Mouse (Mus musculus) ES-Bruce4 (cell line): ENCODE results near the gene Cd34. TPM values are rescaled to one million over a fixed set of nuclear protein-coding genes. Genes with fewer than 3 reads are reported as not detected.

ENCODE experiments used
- H3K27ac ChIP-seq: 2 replicates; pipeline ENCODE4 v1.5.1; 2012; ENCODE audit warnings: low read length, inconsistent platforms; ENCODE audit not compliant: insufficient read depth
- H3K27me3 ChIP-seq: 2 replicates; pipeline ENCODE4 v1.6.1; 2012; ENCODE audit warnings: mild to moderate bottlenecking, low read length, inconsistent platforms; ENCODE audit not compliant: control insufficient read depth, poor library complexity, insufficient read depth, severe bottlenecking
- H3K36me3 ChIP-seq: 2 replicates; pipeline ENCODE4 v1.6.1; 2012; ENCODE audit warnings: inconsistent platforms, mild to moderate bottlenecking, low read length, moderate library complexity; ENCODE audit not compliant: control insufficient read depth, poor library complexity, insufficient read depth, severe bottlenecking
- H3K4me1 ChIP-seq: one replicate; pipeline ENCODE4 v1.8.1; 2011; ENCODE audit warnings: low read length; ENCODE audit not compliant: control insufficient read depth, insufficient read depth
- H3K4me3 ChIP-seq: 2 replicates; pipeline ENCODE4 v1.5.1; 2011; ENCODE audit warnings: low read depth, mild to moderate bottlenecking, low read length
- H3K9ac ChIP-seq: 2 replicates; pipeline ENCODE4 v1.6.1; 2012; ENCODE audit warnings: low read depth, mild to moderate bottlenecking, inconsistent platforms; ENCODE audit not compliant: poor library complexity, severe bottlenecking
- H3K9me3 ChIP-seq: replicated peaks from 2 replicates; pipeline ENCODE4 v1.6.1; 2012; ENCODE audit warnings: mild to moderate bottlenecking, low read length, inconsistent platforms; ENCODE audit not compliant: control insufficient read depth, poor library complexity, insufficient read depth, severe bottlenecking
- CTCF ChIP-seq: IDR thresholded peaks from one replicate; pipeline ENCODE4 v1.8.1; 2011; ENCODE audit warnings: low read depth, low read length
- EP300 ChIP-seq: IDR thresholded peaks from 2 replicates; pipeline ENCODE4 v1.6.1; 2011; ENCODE audit warnings: low read depth, low read length; ENCODE audit not compliant: insufficient read depth
- POLR2A ChIP-seq: IDR thresholded peaks from one replicate; pipeline ENCODE4 v1.8.1; 2011; ENCODE audit warnings: low read length; ENCODE audit not compliant: insufficient read depth
- polyA plus RNA-seq: library from polyadenylated mRNA; stranded (reverse); fragments of >200 nt; gene quantifications from 2 replicates; pipeline ENCODE4 v1.2.4, GENCODE M21; 2011; ENCODE audit warnings: low read depth; ENCODE audit not compliant: missing spikeins, insufficient read depth, insufficient read length

Gene Cd34
- 0.52 and 0.70 TPM in 2 replicates for polyA plus RNA-seq

DNA sequence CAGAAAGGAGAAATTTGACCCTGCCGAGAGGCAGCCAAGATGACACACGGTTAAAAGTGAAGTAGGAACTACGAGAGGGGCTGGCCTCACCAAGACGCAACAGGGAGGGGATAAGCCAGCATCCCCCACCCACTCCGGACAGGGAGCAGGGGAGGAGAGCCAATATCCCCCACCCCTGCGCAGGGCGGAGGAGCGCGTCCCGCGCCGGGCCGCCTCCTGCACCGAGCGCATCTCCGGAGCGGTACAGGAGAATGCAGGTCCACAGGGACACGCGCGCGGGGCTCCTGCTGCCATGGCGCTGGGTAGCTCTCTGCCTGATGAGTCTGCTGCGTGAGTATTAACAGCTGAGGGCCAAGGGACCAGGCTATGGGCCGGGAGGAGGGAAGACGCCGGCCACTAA, at the start of gene Cd34:
TSS of gene Cd34 (plus strand) at position 105 of the 400 bp plus-strand sequence.
- 0 out of 2 replicates have a peak, but pooled peaks cover 4% of the 10 kb centered on the region for H3K27me3 ChIP-seq
- H3K9ac ChIP-seq: peak within 1 kb of the TSS; percentile 16; the same call in 1 of the 2 replicates
- H3K27ac ChIP-seq: no peak within 1 kb of the TSS
- no peaks in the 10 kb centered on the region for H3K36me3 ChIP-seq
- TF ChIP-seq CTCF: no peak
- no peak for TF ChIP-seq POLR2A
- no peak for TF ChIP-seq EP300
- no peaks in the 10 kb centered on the region for H3K9me3 ChIP-seq
- H3K4me3 ChIP-seq: peak within 1 kb of the TSS; percentile 67
- no peaks in the 10 kb centered on the region for H3K4me1 ChIP-seq

DNA sequence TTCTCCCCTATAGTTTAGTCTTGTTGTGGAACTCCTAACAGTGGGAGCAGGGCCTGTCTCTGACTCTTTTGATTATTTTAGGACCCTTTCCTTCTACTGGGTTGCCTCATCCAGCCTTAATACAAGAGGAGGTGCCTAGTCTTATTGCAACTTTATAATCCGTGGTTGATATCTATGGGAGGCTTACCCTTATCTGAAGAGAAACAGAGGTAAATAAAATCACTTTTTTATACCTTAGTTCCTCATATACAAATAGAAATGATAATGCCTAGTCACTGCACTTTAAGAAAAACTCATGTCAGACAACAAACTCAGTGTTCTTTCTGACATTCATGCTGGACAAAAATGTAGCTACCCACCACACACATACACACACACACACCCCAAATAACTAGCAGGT, 44.1 kb upstream of the Cd34 start:
- H3K27ac ChIP-seq: no peak overlapping the region
- TF ChIP-seq POLR2A: no peak
- TF ChIP-seq CTCF: no peak
- TF ChIP-seq EP300: no peak

GRCm38 (mm10) chr1:194895287-194895686, 43.3 kb upstream of the Cd34 start:
- Histone ChIP-seq H3K4me3 (no peak overlapping the region), H3K27me3 (no peaks in the 10 kb centered on the region), H3K9ac (no peak overlapping the region), H3K27ac (no peak overlapping the region), H3K36me3 (no peaks in the 10 kb centered on the region), H3K9me3 (no peaks in the 10 kb centered on the region), H3K4me1 (no peaks in the 10 kb centered on the region)
- TF ChIP-seq EP300 (no peak), CTCF (no peak), POLR2A (no peak)

More for the DNA sequence above, 44.1 kb upstream of the Cd34 start:
- Histone ChIP-seq H3K4me1 (no peaks in the 10 kb centered on the region), H3K27me3 (no peaks in the 10 kb centered on the region), H3K36me3 (no peaks in the 10 kb centered on the region), H3K4me3 (no peak overlapping the region), H3K9ac (no peak overlapping the region), H3K9me3 (no peaks in the 10 kb centered on the region)

- H3K9ac ChIP-seq: no peak overlapping the region
- no peaks in the 10 kb centered on the region for H3K4me1 ChIP-seq
- TF ChIP-seq POLR2A (no peak), CTCF (no peak), EP300 (no peak)
- no peaks in the 10 kb centered on the region for H3K9me3 ChIP-seq
- no peaks in the 10 kb centered on the region for H3K36me3 ChIP-seq
- no peak overlapping the region for H3K27ac ChIP-seq
- H3K4me3 ChIP-seq: no peak overlapping the region
- no peaks in the 10 kb centered on the region for H3K27me3 ChIP-seq
These were observed 37.5 kb upstream of the Cd34 start for GRCm38 (mm10) chr1:194901075-194901474.

- no peaks in the 10 kb centered on the region for H3K9me3 ChIP-seq
- H3K9ac ChIP-seq: no peak overlapping the region
- H3K27me3 ChIP-seq: no peaks in the 10 kb centered on the region
- no peak overlapping the region for H3K4me3 ChIP-seq
- no peaks in the 10 kb centered on the region for H3K36me3 ChIP-seq
- no peaks in the 10 kb centered on the region for H3K4me1 ChIP-seq
- H3K27ac ChIP-seq: no peak overlapping the region
- no peak for TF ChIP-seq EP300
- TF ChIP-seq POLR2A: no peak
- no peak for TF ChIP-seq CTCF
These were observed 36.8 kb upstream of the Cd34 start for GRCm38 (mm10) chr1:194901826-194902225.

- H3K27ac ChIP-seq: no peak overlapping the region
- no peaks in the 10 kb centered on the region for H3K36me3 ChIP-seq
- no peaks in the 10 kb centered on the region for H3K9me3 ChIP-seq
- no peak overlapping the region for H3K4me3 ChIP-seq
- no peaks in the 10 kb centered on the region for H3K4me1 ChIP-seq
- TF ChIP-seq POLR2A: no peak
- TF ChIP-seq CTCF: no peak
- TF ChIP-seq EP300: no peak
- H3K27me3 ChIP-seq: no peaks in the 10 kb centered on the region
- no peak overlapping the region for H3K9ac ChIP-seq
These were observed 29.7 kb upstream of the Cd34 start for GRCm38 (mm10) chr1:194908956-194909355.
